Mouse (Mus musculus) forebrain, postnatal 0 days (tissue): ENCODE measurements around the gene Radil. TPM values are rescaled to one million over a fixed set of nuclear protein-coding genes. Genes with fewer than 3 reads are reported as not detected.
A peak's percentile ranks its signal among the peaks of the same experiment; 100 is the strongest.

ENCODE experiments used
- ATAC-seq: fragments of 200-750 bp; cut with Nextera tagmentation; 2 replicates; pipeline ENCODE4 v1.8.0; 2017; ENCODE audit warnings: mild to moderate bottlenecking, moderate library complexity
- DNase-seq: peaks from one replicate; pipeline ENCODE4 v3.0.0-alpha.2; 2015
- H3K27ac ChIP-seq: fragments of 300-500 bp; sonication (generic); 2 replicates; pipeline ENCODE4 v1.5.1; 2014; ENCODE audit warnings: low read depth, mild to moderate bottlenecking, antibody characterized with exemption, low read length, moderate library complexity, mixed read lengths
- H3K27me3 ChIP-seq: fragments of 300-500 bp; sonication (generic); 2 replicates; pipeline ENCODE4 v1.6.1; 2014; ENCODE audit warnings: mild to moderate bottlenecking, low read length, mixed read lengths; ENCODE audit not compliant: insufficient read depth
- H3K36me3 ChIP-seq: fragments of 300-500 bp; sonication (generic); 2 replicates; pipeline ENCODE4 v1.6.1; 2014; ENCODE audit warnings: mild to moderate bottlenecking, moderate library complexity; ENCODE audit not compliant: insufficient read depth
- H3K4me1 ChIP-seq: fragments of 300-500 bp; sonication (generic); 2 replicates; pipeline ENCODE4 v1.6.1; 2014; ENCODE audit warnings: antibody characterized with exemption; ENCODE audit not compliant: insufficient read depth
- H3K4me2 ChIP-seq: fragments of 300-500 bp; sonication (generic); 2 replicates; pipeline ENCODE4 v1.6.1; 2014; ENCODE audit warnings: low read depth, mild to moderate bottlenecking, moderate library complexity
- H3K4me3 ChIP-seq: fragments of 300-500 bp; sonication (generic); 2 replicates; pipeline ENCODE4 v1.5.1; 2014; ENCODE audit warnings: low read depth, low read length, mixed read lengths
- H3K9ac ChIP-seq: fragments of 300-500 bp; sonication (generic); 2 replicates; pipeline ENCODE4 v1.6.1; 2014; ENCODE audit warnings: mild to moderate bottlenecking
- H3K9me3 ChIP-seq: fragments of 300-500 bp; sonication (generic); 2 replicates; pipeline ENCODE4 v1.6.1; 2016; ENCODE audit warnings: low read length
- CTCF ChIP-seq: sonication (generic); IDR thresholded peaks from 2 replicates; pipeline ENCODE4 v1.5.1; 2016; ENCODE audit warnings: antibody characterized with exemption, control low read depth, low read depth
- WGBS: fragments of 180-500 bp; shearing (Covaris S2); extraction: QIAGEN DNeasy Blood & Tissue Kit; methylation state at CpG from one replicate; pipeline ENCODE4 v1.1.7; 2014; 5-methylcytosine and 5-hydroxymethylcytosine counted together
- polyA plus RNA-seq: library from polyadenylated mRNA; unstranded; fragments of >200 nt; fragmentation: Nextera tagmentation; extraction: Ambion mirVana; gene quantifications from 2 replicates; pipeline ENCODE4 v1.2.1, GENCODE M21; 2015
- total RNA-seq: library from RNA; depleted of rRNA; stranded (reverse); fragments of >200 nt; gene quantifications from 2 replicates; pipeline ENCODE4 v1.2.3, GENCODE M21; 2014; rRNA removed

Gene Radil
- total RNA-seq (10.8 and 20.7 TPM in 2 replicates), polyA plus RNA-seq (6.0 and 10.4 TPM in 2 replicates)

DNA sequence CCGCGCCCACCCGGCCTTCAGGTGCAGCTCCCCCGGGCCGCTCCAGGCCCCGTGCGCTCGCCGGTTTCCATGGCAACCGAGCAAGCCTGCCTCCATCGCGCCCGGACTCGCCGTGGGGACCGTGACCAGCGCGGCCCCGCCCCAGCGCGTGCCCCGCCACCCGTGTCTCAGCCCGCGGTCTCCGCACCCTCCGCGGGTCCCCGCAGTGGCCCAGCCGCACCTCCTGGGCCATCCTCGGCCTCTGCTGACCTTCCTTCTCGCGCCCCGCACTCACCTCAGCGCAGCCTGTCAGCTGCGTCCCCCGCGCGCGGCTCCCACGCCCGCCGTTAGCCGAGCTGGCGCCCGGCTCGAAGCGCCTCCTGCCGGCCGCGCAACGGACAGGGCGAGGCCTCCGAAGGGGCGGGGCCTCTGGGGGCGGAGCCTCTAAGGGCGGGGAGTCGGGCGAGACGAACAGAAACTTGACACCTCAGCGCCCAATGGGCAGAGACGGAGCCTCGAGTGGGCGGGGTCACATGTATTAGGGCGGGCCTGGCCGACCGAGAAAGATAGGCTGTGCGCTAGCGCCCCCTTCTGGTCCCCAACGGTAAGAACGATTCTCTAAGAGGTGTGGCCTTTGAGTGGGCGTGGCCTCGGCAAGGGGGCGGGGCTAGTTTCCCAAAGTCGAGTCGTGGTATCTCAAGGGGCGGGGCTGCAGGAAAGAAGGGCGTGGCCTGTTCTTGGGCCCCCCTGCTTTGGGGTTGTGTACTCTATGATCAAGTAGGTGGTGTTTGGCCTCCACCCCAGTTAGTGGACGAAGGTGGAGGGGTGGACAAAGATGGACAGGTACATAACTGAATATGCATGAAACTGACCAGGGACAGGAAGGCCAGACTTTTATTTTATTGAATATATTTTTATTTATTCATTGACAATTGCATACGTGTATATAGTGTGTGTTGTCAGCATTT, at the start of gene Radil:
Gene Radil, minus strand, starts transcription at position 393 of the 947 bp plus-strand sequence.
- Histone ChIP-seq H3K4me3 (peak within 1 kb of the TSS; percentile 68), H3K4me2 (peak within 1 kb of the TSS; percentile 87), H3K27ac (peak within 1 kb of the TSS; percentile 64; the same call in 1 of the 2 replicates), H3K36me3 (no peaks in the 10 kb centered on the region), H3K4me1 (no peaks in the 10 kb centered on the region), H3K9me3 (no peaks in the 10 kb centered on the region), H3K27me3 (no peaks in the 10 kb centered on the region), H3K9ac (peak within 1 kb of the TSS; percentile 67)
- DNase-seq, result peak; percentile 99
- whole genome bisulfite sequencing, result 3% methylated on average over 75 of the region's 80 CpGs
- peak; percentile 97 for ATAC-seq
- TF ChIP-seq CTCF, result peak; percentile 90

DNA sequence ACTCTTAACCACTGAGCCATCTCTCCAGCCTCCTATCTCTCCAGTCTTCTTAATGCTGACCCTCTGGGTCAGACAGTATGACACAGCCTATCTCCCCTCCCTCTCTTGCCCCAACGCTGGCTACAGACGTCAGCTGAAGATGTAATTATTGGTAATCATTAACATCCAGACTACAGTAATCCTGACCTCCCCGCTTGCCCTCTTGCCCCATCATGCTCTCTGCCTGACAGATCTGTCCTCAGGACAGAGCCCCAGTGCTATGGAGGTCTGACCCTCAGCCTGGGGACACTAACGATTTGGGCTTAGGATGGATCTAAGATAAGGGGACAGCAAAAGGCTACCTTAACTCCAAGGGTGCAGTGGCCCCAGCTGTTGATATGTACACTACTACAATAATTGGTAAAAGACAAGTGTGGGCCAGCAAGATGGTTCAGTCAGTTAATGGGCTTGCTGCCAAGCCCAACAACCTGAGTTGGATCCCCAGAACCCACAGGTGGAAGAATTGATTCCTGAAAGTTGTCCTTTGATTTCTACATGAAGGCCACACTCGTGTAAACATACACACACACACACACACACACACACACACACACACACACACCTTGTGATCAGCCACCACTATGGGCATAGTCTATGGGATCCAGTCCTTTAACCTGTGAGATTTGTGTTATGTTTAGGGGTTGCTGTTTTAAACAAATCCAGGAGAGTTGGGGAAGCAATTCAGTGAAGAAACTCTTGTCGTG, 46.9 kb upstream of the Radil start:
- no peak for ATAC-seq

DNA sequence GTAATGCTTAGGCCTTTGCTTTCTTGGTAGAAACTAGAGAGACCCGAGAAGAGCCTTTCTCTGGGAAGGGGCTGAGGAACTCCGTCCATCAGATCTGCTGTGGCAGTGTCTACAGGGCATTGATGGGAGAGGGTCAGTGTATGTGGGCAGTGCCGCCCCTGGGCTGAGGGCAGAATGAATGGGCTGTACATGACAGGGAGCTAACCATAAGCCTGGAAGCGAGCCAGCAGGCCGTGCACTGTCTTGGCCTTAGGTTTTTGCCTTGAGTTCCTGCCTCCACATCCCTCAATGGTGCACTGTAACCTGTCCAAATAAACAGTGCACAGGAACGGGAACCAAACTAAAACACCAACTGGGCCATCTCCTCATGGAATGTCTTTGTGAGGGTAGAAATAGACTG, 45.8 kb upstream of the Radil start:
- Histone ChIP-seq H3K9me3 (no peaks in the 10 kb centered on the region), H3K4me1 (peaks cover 1% of the 10 kb centered on the region), H3K9ac (no peak overlapping the region), H3K27me3 (no peaks in the 10 kb centered on the region), H3K27ac (peak overlapping the region; percentile 22; the same call in 1 of the 2 replicates), H3K4me2 (no peak overlapping the region), H3K36me3 (no peaks in the 10 kb centered on the region), H3K4me3 (no peak overlapping the region)
- 75% methylated on average over 6 of the region's 6 CpGs for WGBS
- no peak for TF ChIP-seq CTCF
- no peak for ATAC-seq
- DNase-seq, result no peak

More for the DNA sequence above, 46.9 kb upstream of the Radil start:
- no peak for TF ChIP-seq CTCF
- Histone ChIP-seq H3K4me2 (no peak overlapping the region), H3K9ac (no peak overlapping the region), H3K9me3 (no peaks in the 10 kb centered on the region), H3K27me3 (no peaks in the 10 kb centered on the region), H3K4me3 (no peak overlapping the region), H3K27ac (no peak overlapping the region), H3K36me3 (no peaks in the 10 kb centered on the region), H3K4me1 (peaks cover 5% of the 10 kb centered on the region)
- DNase-seq, result no peak
- WGBS, result 82% methylated on average over 6 of the region's 6 CpGs

DNA sequence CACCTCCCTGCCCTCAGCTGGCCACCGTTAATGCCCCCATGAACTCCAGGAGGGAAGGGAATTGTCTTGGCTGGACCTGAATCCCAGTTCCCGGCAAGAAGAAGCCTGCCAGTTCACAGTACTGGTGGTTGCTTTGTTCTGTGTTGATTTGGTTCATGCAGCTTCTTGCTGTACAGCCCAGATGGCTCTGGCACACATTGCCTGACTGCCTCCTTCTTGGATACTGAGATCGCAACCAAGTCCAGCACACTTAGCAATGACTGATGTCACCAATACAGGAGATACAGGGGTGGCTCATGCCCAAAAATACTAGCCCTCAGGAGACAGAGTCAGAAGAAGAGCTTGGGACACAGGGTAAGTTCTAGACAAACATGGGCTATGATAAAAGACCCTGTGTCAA, 44.8 kb upstream of the Radil start:
- H3K27ac ChIP-seq, result peak overlapping the region; percentile 71
- H3K9ac ChIP-seq, result no peak overlapping the region
- H3K9me3 ChIP-seq, result no peaks in the 10 kb centered on the region
- no peak overlapping the region for H3K4me3 ChIP-seq
- H3K4me1 ChIP-seq, result peaks cover 7% of the 10 kb centered on the region; the same call in 1 of the 2 replicates
- no peak for TF ChIP-seq CTCF
- 29% methylated on average over 3 of the region's 3 CpGs for WGBS
- DNase-seq (peak; percentile 80), ATAC-seq (peak; percentile 91)
- H3K27me3 ChIP-seq, result no peaks in the 10 kb centered on the region
- no peaks in the 10 kb centered on the region for H3K36me3 ChIP-seq
- H3K4me2 ChIP-seq, result no peak overlapping the region

DNA sequence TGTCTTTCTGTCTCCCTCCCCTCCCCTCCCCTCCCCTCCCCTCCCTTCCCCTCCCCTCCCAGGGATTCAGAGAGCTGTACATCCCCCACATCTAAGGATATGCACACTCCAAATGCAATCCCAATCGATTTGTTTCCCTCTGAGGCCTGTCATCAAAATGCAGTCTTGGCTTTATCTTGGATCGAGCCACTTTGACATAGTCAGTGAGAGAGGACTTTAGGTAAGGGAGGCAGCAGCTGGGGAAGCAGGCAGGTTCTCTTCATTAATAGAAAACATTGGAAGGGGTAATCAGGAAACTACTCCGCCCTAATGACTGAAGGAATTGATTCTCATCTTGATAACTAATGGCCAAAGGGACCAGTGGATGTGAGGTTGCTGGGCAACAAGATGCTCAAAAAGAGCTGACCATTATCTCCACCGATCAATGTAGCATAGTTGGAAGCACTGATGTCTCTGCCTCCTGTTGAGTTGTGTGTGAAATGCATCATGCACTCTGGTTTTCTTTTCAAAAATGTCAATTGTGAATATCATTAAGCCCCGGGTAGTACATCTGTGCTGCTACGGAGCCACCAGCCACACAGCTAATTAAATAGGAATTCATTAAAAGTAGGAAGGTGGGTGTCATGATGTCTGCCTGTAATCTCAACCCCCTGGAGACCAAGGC, 40.2 kb upstream of the Radil start:
- no peaks in the 10 kb centered on the region for H3K27me3 ChIP-seq
- TF ChIP-seq CTCF, result no peak
- no peak for ATAC-seq
- H3K9ac ChIP-seq, result no peak overlapping the region
- 30% methylated on average over 6 of the region's 6 CpGs for WGBS
- H3K4me1 ChIP-seq, result peaks cover 7% of the 10 kb centered on the region; the same call in 1 of the 2 replicates
- no peak overlapping the region for H3K4me2 ChIP-seq
- 0 out of 2 replicates have a peak overlapping the region, but pooled peaks have one; percentile 54 for H3K27ac ChIP-seq
- no peak for DNase-seq
- H3K9me3 ChIP-seq, result no peaks in the 10 kb centered on the region
- no peak overlapping the region for H3K4me3 ChIP-seq
- no peaks in the 10 kb centered on the region for H3K36me3 ChIP-seq

DNA sequence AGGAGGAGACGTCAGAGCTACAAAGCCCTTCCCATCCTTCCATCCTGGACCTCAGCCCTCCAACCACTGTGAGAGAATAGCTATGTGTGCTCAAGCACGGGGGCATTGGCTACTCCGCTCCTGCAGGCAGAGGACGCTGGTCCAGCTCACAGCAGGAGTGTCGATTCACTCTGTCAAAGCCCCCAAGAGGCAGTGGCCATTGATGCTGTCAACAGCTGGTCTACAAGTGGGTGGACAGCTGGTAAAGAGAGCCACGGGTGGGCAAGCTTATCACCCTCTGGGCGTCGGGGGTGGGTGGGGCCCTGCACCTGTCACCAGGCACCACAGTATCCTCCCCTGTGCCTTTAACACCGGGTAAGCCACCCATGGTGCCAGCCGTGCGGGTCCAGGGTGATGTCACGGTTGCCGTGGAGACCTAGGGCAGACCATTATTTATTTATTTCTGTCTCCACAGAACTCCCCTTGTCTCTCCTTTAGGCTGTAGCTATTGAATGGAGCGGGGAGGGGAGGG, 32.8 kb upstream of the Radil start:
- peak; percentile 44 for TF ChIP-seq CTCF
- H3K36me3 ChIP-seq, result peaks cover 4% of the 10 kb centered on the region
- no peaks in the 10 kb centered on the region for H3K9me3 ChIP-seq
- no peaks in the 10 kb centered on the region for H3K27me3 ChIP-seq
- WGBS, result 11% methylated on average over 14 of the region's 14 CpGs
- H3K4me2 ChIP-seq, result peak overlapping the region; percentile 21
- H3K4me3 ChIP-seq, result no peak overlapping the region
- no peak overlapping the region for H3K9ac ChIP-seq
- peak overlapping the region; percentile 73 for H3K27ac ChIP-seq
- H3K4me1 ChIP-seq, result no peaks in the 10 kb centered on the region
- DNase-seq (peak; percentile 78), ATAC-seq (peak; percentile 92)
